Mouse (Mus musculus) megakaryocyte progenitor cell, adult 5-6 weeks (primary cell): ENCODE data around the gene Parp16. TPM values are rescaled to one million over a fixed set of nuclear protein-coding genes. Genes with fewer than 3 reads are reported as not detected.
"Not testable (repeated sequence)": the region's sequence is repeated elsewhere in the genome, so short reads cannot be mapped to it uniquely, and the experiment has no call there.

Experiments
- ATAC-seq: replicated peaks from 2 replicates; pipeline ENCODE4 v1.8.0; 2016; ENCODE audit warnings: mild to moderate bottlenecking, moderate TSS enrichment, inconsistent platforms; ENCODE audit not compliant: poor library complexity
- total RNA-seq, 2 experiments: library from RNA; stranded (forward) in 1 of 2; stranded (reverse) in 1 of 2; fragments of 157-497, 149-512 nt in 1 of 2; fragments of 200-1000 nt in 1 of 2; gene quantifications; 2 replicates each; pipeline versions ENCODE4 v1.2.3 to v1.2.4; 2015 to 2017

Parp16 gene
- total RNA-seq, 2 experiments from 2014 or later, result 2.8 to 3.3 TPM

DNA sequence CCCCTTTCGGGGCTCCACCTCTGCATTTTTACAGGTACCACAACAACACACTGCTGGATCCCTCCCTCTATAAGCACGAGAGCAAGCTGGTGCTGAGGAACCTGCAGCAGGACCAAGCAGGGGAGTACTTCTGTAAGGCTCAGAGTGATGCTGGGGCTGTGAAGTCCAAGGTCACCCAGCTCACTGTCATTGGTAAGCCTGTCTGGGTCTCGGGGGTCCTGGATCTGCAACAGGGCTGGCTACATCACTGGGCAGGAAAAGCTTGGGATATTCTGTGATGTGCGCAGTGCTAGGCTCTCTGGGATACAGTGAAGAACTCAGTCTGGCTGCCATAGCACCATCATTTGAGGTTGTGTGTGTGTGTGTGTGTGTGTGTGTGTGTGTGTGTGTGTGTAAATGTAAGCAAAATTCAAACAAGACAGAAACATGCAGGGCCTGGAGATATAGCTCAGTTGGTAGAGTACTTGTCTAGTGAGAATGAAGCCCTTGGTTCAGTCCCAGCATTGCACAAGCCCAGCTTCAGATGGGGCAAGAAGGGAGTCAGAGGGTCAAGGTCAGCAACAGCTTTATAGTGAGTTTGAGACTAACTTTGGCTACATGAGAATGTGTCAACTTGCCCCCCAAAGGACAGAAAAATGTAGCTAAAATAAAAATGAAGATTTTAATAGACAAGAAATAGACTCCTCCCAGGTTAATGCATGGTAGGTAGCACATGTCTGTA is 80.8 kb downstream of the Parp16 start:
- ATAC-seq, result no peak

DNA sequence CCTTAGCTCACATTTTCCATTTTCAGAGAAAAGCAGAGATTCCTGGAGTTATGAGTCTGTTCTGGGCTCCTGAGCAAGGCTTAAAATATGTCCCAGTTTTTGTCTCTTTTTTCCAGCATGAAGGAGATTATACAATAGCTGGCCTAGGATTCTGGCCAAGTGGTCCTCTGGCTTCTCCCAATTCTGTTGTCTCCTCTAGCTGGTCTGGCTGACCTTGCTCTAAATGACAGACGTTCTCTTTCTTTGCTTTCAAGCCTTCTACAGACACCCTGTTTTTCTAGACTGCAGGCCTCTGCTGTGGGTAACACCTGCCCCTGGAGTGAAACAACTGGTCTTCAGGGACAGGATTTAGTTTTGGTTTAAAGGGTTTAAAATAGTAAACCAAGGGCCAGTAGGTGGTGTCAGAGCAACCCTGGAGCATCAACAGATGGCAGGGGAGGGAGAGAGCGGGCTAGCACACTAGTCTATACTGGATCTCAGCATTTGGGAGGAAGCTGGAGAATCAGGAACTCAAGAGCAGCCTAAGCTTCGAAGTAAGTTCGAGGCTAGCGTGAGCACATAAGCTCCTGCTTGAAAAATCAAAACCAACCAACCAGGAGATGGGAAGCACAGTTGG is 86.5 kb downstream of the Parp16 start:
- ATAC-seq, result no peak

DNA sequence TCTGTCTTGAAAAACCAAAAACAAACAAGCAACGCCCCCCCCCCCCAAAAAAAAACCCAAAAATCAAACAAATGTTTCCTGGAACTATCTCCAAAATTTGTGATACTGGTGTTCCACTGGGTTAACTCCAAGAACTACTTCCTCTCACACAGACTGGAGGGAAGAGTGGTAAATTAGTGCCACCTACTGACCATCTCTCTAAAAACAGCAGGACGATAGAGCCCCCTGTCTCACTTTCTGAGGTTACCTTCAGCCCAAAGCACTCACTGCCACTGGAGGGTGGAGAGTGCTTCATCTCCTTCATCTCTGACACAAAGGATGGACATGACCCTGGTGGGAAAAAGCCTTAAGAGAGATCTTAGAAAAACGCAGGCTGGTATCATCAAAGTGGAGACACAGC is 88.1 kb downstream of the Parp16 start:
- ATAC-seq, result peak; percentile 84

DNA sequence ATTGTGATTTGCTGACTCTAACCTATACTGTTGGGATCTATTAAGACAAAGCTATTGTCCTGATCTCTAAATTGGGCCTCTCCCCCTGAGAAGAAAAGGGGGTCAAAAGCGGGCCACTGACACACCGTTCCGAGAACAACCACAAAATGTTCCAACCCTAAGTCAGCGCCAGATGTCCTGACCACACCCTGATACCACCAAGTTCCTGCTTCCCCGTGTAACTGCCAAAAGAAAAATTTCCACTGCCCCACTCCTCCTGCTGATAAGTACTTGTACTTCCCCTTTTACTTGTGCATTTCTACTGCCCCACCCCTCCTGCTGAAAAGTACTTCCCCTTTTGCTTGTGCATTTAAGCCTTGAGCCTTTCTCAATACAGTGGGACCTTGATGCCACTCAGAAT is 93.1 kb downstream of the Parp16 start:
- not testable (repeated sequence) for ATAC-seq

Other genes starting within 250 kb of the Parp16 start
- not detected in 2 replicates for gene Slc24a1, start 243.7 kb upstream of the Parp16 start, total RNA-seq (2015)
- not detected in 2 replicates for gene Slc24a1, start 243.7 kb upstream of the Parp16 start, total RNA-seq (2017)
- gene Ints14, start 234.4 kb upstream of the Parp16 start, total RNA-seq (2015), result 32.2 and 32.9 TPM in 2 replicates
- 31.1 and 33.9 TPM in 2 replicates for gene Ints14, start 234.4 kb upstream of the Parp16 start, total RNA-seq (2017)
- 23.5 and 27.6 TPM in 2 replicates for gene Hacd3, start 173.7 kb upstream of the Parp16 start, total RNA-seq (2015)
- 47.8 and 52.9 TPM in 2 replicates for gene Hacd3, start 173.7 kb upstream of the Parp16 start, total RNA-seq (2017)
- 74.2 and 77.9 TPM in 2 replicates for gene Dpp8, start 162.9 kb upstream of the Parp16 start, total RNA-seq (2015)
- 86.9 and 102 TPM in 2 replicates for gene Dpp8, start 162.9 kb upstream of the Parp16 start, total RNA-seq (2017)
- gene Igdcc4, start 93.9 kb upstream of the Parp16 start, total RNA-seq (2015), result 0.02 TPM in 1 of 2 replicates, not detected in the other
- under 0.01 and 0.07 TPM in 2 replicates for gene Igdcc4, start 93.9 kb upstream of the Parp16 start, total RNA-seq (2017)
- not detected in 2 replicates for gene Igdcc3, start 54.2 kb upstream of the Parp16 start, total RNA-seq (2015)
- gene Igdcc3, start 54.2 kb upstream of the Parp16 start, total RNA-seq (2017), result not detected in 2 replicates
- not detected in 2 replicates for gene Cilp, start 69.8 kb downstream of the Parp16 start, total RNA-seq (2015)
- gene Cilp, start 69.8 kb downstream of the Parp16 start, total RNA-seq (2017), result not detected in 2 replicates
- gene Clpx, start 98.9 kb downstream of the Parp16 start, total RNA-seq (2015), result 24.8 and 26.4 TPM in 2 replicates
- gene Clpx, start 98.9 kb downstream of the Parp16 start, total RNA-seq (2017), result 46.6 and 51.4 TPM in 2 replicates
- 16.8 and 20.1 TPM in 2 replicates for gene Pdcd7, start 150.8 kb downstream of the Parp16 start, total RNA-seq (2015)
- gene Pdcd7, start 150.8 kb downstream of the Parp16 start, total RNA-seq (2017), result 18.2 and 28.5 TPM in 2 replicates
- gene Ubap1l, start 165.7 kb downstream of the Parp16 start, total RNA-seq (2015), result not detected in 2 replicates
- gene Ubap1l, start 165.7 kb downstream of the Parp16 start, total RNA-seq (2017), result 0.57 TPM in 1 of 2 replicates, not detected in the other
- 0.10 TPM in 1 of 2 replicates, not detected in the other for gene Kbtbd13, start 196.3 kb downstream of the Parp16 start, total RNA-seq (2015)
- gene Kbtbd13, start 196.3 kb downstream of the Parp16 start, total RNA-seq (2017), result 0.17 and 0.37 TPM in 2 replicates
- not detected in 2 replicates for gene Rasl12, start 203.2 kb downstream of the Parp16 start, total RNA-seq (2015)
- gene Rasl12, start 203.2 kb downstream of the Parp16 start, total RNA-seq (2017), result not detected in 2 replicates
- not detected in 2 replicates for gene Slc51b, start 227.6 kb downstream of the Parp16 start, total RNA-seq (2015)
- not detected in 2 replicates for gene Slc51b, start 227.6 kb downstream of the Parp16 start, total RNA-seq (2017)
- gene Mtfmt, start 240.4 kb downstream of the Parp16 start, total RNA-seq (2015), result 26.6 and 27.2 TPM in 2 replicates
- gene Mtfmt, start 240.4 kb downstream of the Parp16 start, total RNA-seq (2017), result 16.4 and 19.5 TPM in 2 replicates